Mouse (Mus musculus): ENCODE measurements around the gene Tmem79.
"Not testable (repeated sequence)": the region's sequence is repeated elsewhere in the genome, so short reads cannot be mapped to it uniquely, and the experiment has no call there.

Tmem79 gene

GRCm38 (mm10) chr3:88281141-88281916 is 54.6 kb downstream of the Tmem79 start:
- DNase-seq, result not testable (repeated sequence)

GRCm38 (mm10) chr3:88280035-88280434 is 55.9 kb downstream of the Tmem79 start:
- no peak for DNase-seq
